Mouse (Mus musculus) stomach, postnatal 0 days (tissue): Measurements from ENCODE around the gene Ehmt1.

ENCODE experiments used
- CTCF ChIP-seq: IDR thresholded peaks from 2 replicates; pipeline ENCODE4 v1.5.1; 2016; ENCODE audit warnings: antibody characterized with exemption, low read depth, mild to moderate bottlenecking, moderate library complexity
- EP300 ChIP-seq: optimal IDR thresholded peaks from 2 replicates; pipeline ENCODE3; 2016; ENCODE audit warnings: antibody characterized with exemption

- TF ChIP-seq EP300 (no peak), CTCF (no peak)
Measured at GRCm38 (mm10) chr2:24942092-24942491, 22.7 kb upstream of the Ehmt1 start.
